Mouse (Mus musculus) hindbrain, embryonic 10.5 days (tissue): ENCODE results near the gene Cabp2. TPM values are rescaled to one million over a fixed set of nuclear protein-coding genes. Genes with fewer than 3 reads are reported as not detected.

Experiments
- DNase-seq: peaks from one replicate; pipeline ENCODE4 v3.0.0-alpha.2; 2017; ENCODE audit warnings: low spot score
- H3K27ac ChIP-seq: fragments of 300-500 bp; sonication (generic); 2 replicates; pipeline ENCODE4 v1.5.1; 2016; ENCODE audit warnings: mild to moderate bottlenecking, moderate library complexity
- H3K27me3 ChIP-seq: fragments of 300-500 bp; sonication (generic); 2 replicates; pipeline ENCODE4 v1.6.1; 2016; ENCODE audit warnings: mild to moderate bottlenecking; ENCODE audit not compliant: poor library complexity, insufficient read depth, severe bottlenecking
- H3K36me3 ChIP-seq: fragments of 300-500 bp; sonication (generic); 2 replicates; pipeline ENCODE4 v1.6.1; 2016; ENCODE audit warnings: mild to moderate bottlenecking, moderate library complexity
- H3K4me1 ChIP-seq: fragments of 300-500 bp; sonication (generic); replicated peaks from 2 replicates; pipeline ENCODE4 v1.6.1; 2016; ENCODE audit warnings: mild to moderate bottlenecking
- H3K4me3 ChIP-seq: fragments of 300-500 bp; sonication (generic); 2 replicates; pipeline ENCODE4 v1.5.1; 2016; ENCODE audit warnings: mild to moderate bottlenecking, moderate library complexity
- H3K9me3 ChIP-seq: fragments of 300-500 bp; sonication (generic); 2 replicates; pipeline ENCODE4 v1.6.1; 2016; ENCODE audit warnings: mild to moderate bottlenecking, moderate library complexity
- WGBS: fragments of 180-500 bp; shearing (Covaris S2); methylation state at CpG from one replicate; pipeline ENCODE4 v1.1.7; 2016; 5-methylcytosine and 5-hydroxymethylcytosine counted together
- polyA plus RNA-seq: library from polyadenylated mRNA; unstranded; fragments of >200 nt; fragmentation: Nextera tagmentation; extraction: Ambion mirVana; gene quantifications from 2 replicates; pipeline ENCODE4 v1.2.1, GENCODE M21; 2016

Gene Cabp2
- polyA plus RNA-seq, 1 experiment from 2014 or later, result not detected

DNA sequence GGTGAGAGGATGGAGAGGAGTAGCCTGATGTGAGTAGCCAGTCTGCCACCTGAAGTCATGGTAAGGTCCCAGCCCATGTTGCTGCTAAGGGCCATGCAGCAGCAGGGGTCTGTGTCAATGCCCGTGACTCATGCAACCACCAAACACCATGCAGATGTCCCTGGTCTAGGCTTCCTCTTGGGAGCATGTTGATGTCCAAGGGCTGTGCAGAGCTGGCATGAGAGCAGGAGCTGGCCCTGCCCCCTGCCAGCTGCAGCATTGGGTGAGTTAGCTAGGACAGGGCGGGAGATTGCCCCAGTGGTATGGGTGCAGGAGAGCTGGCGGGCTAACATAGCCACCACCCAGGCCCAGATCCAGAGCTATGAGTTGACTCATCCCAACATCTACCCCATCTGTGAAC lies 9.1 kb downstream of the Cabp2 start:
- no peak for DNase-seq
- Histone ChIP-seq H3K4me3 (no peak overlapping the region), H3K9me3 (no peaks in the 10 kb centered on the region), H3K27me3 (peaks cover 8% of the 10 kb centered on the region; the same call in 1 of the 2 replicates), H3K4me1 (no peaks in the 10 kb centered on the region), H3K27ac (no peak overlapping the region), H3K36me3 (no peaks in the 10 kb centered on the region)
- 89% methylated on average over 3 of the region's 3 CpGs for WGBS

DNA sequence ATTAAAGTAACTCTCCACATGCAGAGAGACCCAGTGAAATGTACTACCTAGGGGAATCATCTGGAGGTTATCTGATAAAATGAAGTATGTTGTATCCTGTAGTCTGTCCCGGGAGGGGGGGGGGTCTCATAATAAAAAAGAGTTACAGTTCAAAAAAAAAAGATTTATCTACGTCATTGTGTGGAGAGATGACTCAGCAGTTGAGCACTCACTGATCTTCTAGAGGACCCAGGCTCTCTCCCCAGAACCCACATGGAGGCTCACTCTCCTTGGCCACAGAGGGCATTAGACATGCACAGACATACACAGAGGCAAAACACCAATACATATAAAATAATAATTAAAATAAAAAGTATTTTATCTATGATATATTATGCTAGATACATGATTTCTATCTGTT lies 10.0 kb downstream of the Cabp2 start:
- no peak overlapping the region for H3K27ac ChIP-seq
- peaks cover 8% of the 10 kb centered on the region; the same call in 1 of the 2 replicates for H3K27me3 ChIP-seq
- no peaks in the 10 kb centered on the region for H3K36me3 ChIP-seq
- peaks cover 6% of the 10 kb centered on the region for H3K4me1 ChIP-seq
- no peak overlapping the region for H3K4me3 ChIP-seq
- no peak for DNase-seq
- WGBS, result 79% methylated on average over 2 of the region's 2 CpGs
- no peaks in the 10 kb centered on the region for H3K9me3 ChIP-seq

DNA sequence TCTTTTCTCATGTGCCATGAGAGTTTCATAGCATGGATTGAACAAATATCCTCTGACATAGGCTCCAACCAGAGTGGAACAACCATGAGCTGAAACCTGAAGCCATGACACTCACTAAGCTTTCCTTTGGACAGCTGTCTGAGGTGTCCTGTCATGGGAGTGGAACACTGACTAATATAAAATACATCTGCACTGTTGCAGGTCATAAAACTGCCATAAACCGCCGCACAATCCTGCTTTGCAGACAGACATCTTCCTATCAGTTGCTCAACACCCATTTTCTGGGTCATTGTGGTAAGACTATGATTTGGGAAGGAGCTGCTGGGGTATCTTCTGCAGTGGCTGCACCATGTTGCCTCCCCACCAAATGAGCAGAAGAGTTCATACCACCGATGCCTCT lies 11.4 kb downstream of the Cabp2 start:
- no peaks in the 10 kb centered on the region for H3K9me3 ChIP-seq
- H3K27ac ChIP-seq, result no peak overlapping the region
- H3K36me3 ChIP-seq, result no peaks in the 10 kb centered on the region
- H3K4me3 ChIP-seq, result no peak overlapping the region
- no peak for DNase-seq
- H3K27me3 ChIP-seq, result peaks cover 8% of the 10 kb centered on the region; the same call in 1 of the 2 replicates
- 90% methylated on average over 3 of the region's 3 CpGs for WGBS
- H3K4me1 ChIP-seq, result peaks cover 14% of the 10 kb centered on the region

DNA sequence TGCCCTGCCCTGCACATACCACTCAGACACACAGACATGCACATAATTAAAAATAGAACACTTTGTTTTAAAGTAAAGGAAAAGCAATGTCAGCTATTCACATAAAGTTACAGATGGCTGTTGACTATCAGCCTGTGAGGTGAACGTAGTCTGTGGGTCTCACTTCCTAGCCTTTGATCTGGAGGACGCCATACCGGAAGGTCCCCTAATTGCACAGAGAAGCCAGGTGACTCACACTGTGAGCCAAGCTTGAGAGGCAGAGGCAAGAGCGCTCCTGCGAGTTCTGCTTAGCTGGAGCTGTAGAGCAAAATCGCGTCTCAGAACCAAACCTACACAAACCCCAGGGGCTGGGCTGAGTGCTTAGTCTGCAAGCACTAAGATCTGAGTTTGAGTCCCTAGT lies 12.4 kb downstream of the Cabp2 start:
- 74% methylated on average over 7 of the region's 7 CpGs for WGBS
- Histone ChIP-seq H3K4me1 (peaks cover 24% of the 10 kb centered on the region), H3K27me3 (peaks cover 13% of the 10 kb centered on the region), H3K4me3 (no peak overlapping the region), H3K36me3 (no peaks in the 10 kb centered on the region), H3K9me3 (no peaks in the 10 kb centered on the region), H3K27ac (no peak overlapping the region)
- no peak for DNase-seq

DNA sequence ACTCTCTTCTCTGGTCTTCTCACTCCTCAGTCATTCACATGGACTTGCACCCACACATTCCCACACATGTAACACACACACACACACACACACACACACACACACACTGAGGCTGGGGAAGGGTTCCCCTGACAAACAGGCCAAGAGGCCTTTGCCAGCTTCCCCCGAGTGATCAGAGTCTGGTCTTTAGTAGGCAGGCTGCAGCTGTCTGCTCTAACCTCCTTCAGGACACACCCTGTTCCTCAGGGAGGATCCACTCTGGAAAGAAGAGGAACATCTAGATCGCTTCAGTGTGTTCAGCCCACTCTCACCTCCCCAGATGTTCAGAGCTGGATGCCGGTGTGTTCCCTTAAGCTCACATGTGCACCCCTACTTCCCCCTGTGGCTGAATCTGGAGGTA lies 13.0 kb downstream of the Cabp2 start:
- no peak overlapping the region for H3K4me3 ChIP-seq
- H3K27ac ChIP-seq, result no peak overlapping the region
- H3K27me3 ChIP-seq, result peaks cover 17% of the 10 kb centered on the region
- WGBS, result 85% methylated on average over 3 of the region's 3 CpGs
- H3K4me1 ChIP-seq, result peaks cover 30% of the 10 kb centered on the region
- no peaks in the 10 kb centered on the region for H3K36me3 ChIP-seq
- DNase-seq, result no peak
- H3K9me3 ChIP-seq, result no peaks in the 10 kb centered on the region

DNA sequence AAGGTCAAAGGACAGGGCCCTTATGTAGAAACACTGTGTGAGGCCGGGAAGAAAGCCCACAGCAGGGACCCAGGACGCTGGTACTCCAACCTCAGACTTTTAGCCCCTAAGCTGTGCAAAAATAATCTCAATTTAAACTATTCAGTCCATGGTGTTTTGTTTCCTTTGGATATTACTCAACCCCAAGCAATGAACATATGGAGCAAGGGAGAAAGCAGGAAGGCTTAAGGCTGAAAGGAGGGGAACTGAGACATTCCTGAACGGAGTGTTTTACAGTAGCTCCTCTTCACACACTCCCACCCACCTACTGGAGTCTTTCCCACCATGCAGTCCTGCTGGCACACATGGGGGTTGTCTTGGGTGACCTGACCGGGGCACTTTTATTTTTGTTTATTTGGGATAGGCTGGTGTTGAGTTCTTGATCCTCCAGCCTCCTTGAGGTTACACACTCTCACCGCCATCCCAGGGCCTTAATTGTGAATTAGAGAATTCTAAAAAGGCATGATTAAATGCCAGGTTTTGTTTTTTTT lies 13.5 kb downstream of the Cabp2 start:
- H3K27ac ChIP-seq, result no peak overlapping the region
- no peak overlapping the region for H3K4me3 ChIP-seq
- H3K9me3 ChIP-seq, result no peaks in the 10 kb centered on the region
- H3K36me3 ChIP-seq, result no peaks in the 10 kb centered on the region
- 78% methylated on average over 5 of the region's 5 CpGs for WGBS
- peaks cover 21% of the 10 kb centered on the region for H3K27me3 ChIP-seq
- peaks cover 34% of the 10 kb centered on the region for H3K4me1 ChIP-seq
- DNase-seq, result no peak

DNA sequence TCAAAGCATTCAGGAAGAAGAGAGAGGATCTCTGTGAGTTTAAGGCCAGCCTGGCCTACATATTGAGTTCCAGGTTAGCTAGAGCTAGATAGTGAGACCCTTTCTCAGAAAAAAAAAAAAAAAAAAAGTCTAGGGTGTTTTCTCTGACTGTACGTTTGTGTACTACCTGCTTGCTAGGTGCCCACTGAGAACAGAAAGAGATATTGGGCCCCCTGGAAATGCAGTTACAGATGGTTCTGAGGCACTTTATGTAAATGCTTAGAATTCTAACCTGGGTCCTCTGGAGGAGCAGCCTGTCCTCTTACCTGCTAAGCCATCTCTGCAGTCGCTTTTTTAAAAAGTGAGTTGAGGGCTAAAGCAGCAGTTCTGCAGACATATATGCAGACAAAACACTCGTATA lies 14.4 kb downstream of the Cabp2 start:
- no peak for DNase-seq

DNA sequence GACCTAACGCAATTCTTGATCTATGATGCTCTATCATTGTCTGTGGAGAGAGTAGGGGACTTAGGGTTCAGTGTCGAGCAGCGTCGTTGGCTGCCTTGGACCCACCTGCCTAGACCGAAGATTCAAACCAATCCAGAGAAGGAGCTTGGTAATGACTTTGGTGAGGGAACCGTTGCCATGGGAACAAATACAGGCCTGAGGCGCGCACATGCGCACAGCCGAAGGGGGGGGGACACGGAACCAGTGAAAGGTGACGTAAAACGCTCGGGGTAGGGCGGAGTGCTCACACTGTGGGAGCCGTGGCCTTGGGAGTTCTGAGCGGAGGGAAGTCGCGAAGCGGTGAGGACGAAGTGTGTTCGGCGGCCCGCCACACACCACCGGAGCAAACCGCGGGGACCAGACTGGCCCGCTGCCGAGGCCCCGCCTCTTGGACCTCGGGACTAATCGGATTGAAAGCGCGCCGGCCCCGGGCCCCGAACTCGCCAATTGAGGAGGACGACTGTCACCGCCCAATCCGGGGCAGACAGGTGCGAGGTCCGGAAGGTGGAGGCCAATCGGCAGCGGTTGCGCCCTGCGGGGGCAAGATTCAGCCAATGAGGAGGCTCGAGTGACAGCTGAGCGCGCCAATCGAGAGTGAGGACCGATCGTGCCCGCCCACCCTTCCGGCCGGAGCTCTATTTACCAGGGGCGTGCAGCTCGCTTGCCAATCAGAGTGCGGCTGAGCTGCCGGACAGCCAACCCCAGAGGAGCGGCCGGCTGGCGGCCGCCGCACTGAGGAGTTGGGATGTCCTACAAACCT lies 15.5 kb downstream of the Cabp2 start, which contains the start of gene Cdk2ap2:
Gene Cdk2ap2, plus strand, starts transcription at position 541 of the 799 bp plus-strand sequence.
- peaks cover 37% of the 10 kb centered on the region for H3K27me3 ChIP-seq
- H3K4me3 ChIP-seq, result peak within 1 kb of the TSS; percentile 78
- DNase-seq, result peak; percentile 100
- H3K36me3 ChIP-seq, result no peaks in the 10 kb centered on the region
- WGBS, result under 1% methylated on average over 65 of the region's 65 CpGs
- no peaks in the 10 kb centered on the region for H3K9me3 ChIP-seq
- H3K4me1 ChIP-seq, result peaks cover 54% of the 10 kb centered on the region
- peak within 1 kb of the TSS; percentile 94 for H3K27ac ChIP-seq

More for the DNA sequence above, 14.4 kb downstream of the Cabp2 start:
- Histone ChIP-seq H3K27me3 (peaks cover 27% of the 10 kb centered on the region), H3K9me3 (no peaks in the 10 kb centered on the region), H3K36me3 (no peaks in the 10 kb centered on the region), H3K4me3 (peak overlapping the region; percentile 78; the same call in 1 of the 2 replicates), H3K27ac (peak overlapping the region; percentile 94; the same call in 1 of the 2 replicates), H3K4me1 (peaks cover 44% of the 10 kb centered on the region)
- 68% methylated on average over 3 of the region's 3 CpGs for WGBS

DNA sequence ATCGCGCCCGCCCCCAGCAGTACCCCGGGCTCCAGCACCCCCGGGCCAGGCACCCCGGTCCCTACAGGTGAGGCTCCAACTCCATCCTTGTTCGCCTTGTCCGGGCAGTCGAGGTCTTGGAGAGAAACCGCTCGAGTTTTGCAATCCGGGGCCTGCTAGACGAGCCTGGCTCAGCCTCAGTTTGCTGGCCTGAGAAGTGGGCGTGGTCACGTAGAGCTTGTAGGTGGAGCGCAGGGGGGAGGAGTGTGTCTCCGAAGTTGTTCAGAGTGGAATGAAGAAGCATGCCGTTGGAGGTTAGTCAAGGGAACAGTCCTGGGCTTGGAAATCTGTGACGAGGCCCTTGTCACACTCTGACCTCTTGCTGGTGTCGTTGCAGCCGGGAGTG lies 16.1 kb downstream of the Cabp2 start:
- peak overlapping the region; percentile 94 for H3K27ac ChIP-seq
- peak overlapping the region; percentile 78 for H3K4me3 ChIP-seq
- no peaks in the 10 kb centered on the region for H3K9me3 ChIP-seq
- H3K27me3 ChIP-seq, result peaks cover 43% of the 10 kb centered on the region
- H3K36me3 ChIP-seq, result no peaks in the 10 kb centered on the region
- peaks cover 59% of the 10 kb centered on the region for H3K4me1 ChIP-seq
- no peak for DNase-seq
- WGBS, result 2% methylated on average over 21 of the region's 21 CpGs

DNA sequence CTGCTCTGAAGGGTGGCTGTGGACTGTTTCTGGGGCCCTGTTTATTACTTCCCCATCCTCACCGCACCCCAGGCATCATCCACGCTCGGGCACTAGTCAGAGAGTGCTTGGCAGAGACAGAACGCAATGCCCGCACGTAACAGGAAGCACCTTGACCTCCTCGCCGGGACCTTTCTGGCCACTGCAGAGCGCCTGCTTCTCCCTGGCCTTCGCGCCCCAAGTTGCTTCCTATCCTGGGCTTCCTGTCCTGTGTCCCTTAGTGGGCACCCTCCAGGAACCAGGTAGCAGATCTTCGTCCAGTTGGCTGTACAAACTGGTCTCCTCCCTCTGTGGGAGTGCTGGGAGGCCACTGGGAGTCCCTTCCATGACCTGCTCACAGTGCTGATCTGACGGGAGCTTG lies 17.0 kb downstream of the Cabp2 start:
- H3K36me3 ChIP-seq, result no peaks in the 10 kb centered on the region
- H3K9me3 ChIP-seq, result no peaks in the 10 kb centered on the region
- H3K4me3 ChIP-seq, result peak overlapping the region; percentile 78; the same call in 1 of the 2 replicates
- no peak for DNase-seq
- WGBS, result 92% methylated on average over 13 of the region's 13 CpGs
- H3K27ac ChIP-seq, result no peak overlapping the region
- peaks cover 53% of the 10 kb centered on the region for H3K27me3 ChIP-seq
- peaks cover 59% of the 10 kb centered on the region for H3K4me1 ChIP-seq

DNA sequence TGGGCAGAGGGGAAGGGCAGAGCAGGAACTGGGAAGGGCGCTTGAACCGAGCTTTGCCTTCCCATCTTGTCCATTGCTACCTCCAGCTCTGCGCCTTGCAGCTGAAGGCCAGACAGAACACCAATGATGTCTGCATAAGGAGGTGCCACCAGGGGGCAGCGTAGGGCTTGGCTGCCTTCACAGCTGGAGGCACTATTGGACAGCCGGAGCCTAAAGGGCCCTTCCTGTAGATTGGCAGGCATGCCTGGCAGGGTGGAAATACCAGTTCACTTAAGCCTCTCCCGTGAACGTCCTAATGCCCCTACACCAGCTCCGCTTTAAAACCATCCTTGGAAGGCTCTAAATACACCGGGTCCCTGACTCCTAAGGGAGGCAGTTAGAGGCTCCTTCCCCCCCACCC lies 17.7 kb downstream of the Cabp2 start:
- peaks cover 59% of the 10 kb centered on the region for H3K4me1 ChIP-seq
- 14% methylated on average over 9 of the region's 9 CpGs for WGBS

DNA sequence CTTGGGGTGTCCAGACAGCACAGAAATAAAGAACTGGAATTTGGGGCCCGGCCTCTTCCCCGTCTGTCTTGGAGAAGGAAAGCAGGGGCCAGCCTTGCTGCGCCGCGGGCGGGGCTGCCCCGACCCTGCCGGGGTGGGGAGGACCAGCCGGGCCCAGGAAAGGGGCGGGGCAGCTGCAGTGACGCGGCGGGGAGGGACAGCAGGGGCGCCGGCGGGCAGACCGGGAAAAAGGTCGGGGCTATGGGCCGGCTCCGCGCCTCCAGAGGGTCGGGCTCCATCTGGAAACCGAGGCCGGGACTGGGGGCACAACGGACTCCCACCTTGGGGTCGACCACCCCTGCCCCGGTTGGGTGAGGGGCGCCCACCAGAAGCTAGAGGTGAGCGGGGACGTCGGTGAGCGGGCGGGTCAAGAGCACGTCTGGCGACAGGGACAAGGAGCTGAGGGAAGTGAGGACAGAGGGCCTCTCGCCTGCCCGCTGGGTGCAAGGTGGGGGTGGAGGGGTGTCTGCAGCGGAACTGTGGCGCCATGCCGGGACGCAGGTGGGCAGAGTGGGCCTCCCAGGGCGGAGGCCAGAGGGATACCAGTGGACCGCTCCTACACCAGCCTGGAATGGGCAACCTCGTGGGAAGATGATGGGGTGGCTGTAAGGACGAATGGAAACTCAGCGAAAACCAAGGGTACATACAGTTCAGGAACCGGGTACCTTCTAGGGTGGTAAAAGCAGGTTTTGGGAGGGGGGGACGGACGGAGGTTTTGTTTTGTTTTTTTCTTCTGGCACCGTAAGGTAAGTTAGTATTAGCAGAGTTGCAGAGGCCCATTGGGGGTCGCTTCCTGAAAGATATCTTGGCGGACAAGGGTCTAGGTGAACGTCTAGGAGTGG lies 18.7 kb downstream of the Cabp2 start, which contains the start of gene Pitpnm1:
Gene Pitpnm1, plus strand, starts transcription at position 162 of the 881 bp plus-strand sequence.
- Histone ChIP-seq H3K27me3 (peaks cover 55% of the 10 kb centered on the region), H3K27ac (peak within 1 kb of the TSS; percentile 77), H3K4me1 (peaks cover 59% of the 10 kb centered on the region), H3K36me3 (no peaks in the 10 kb centered on the region), H3K9me3 (no peaks in the 10 kb centered on the region), H3K4me3 (peak within 1 kb of the TSS; percentile 63)
- WGBS, result under 1% methylated on average over 53 of the region's 53 CpGs
- DNase-seq, result peak; percentile 52

More for the DNA sequence above, 17.7 kb downstream of the Cabp2 start:
- DNase-seq, result peak; percentile 86
- peaks cover 58% of the 10 kb centered on the region for H3K27me3 ChIP-seq
- peak overlapping the region; percentile 63 for H3K4me3 ChIP-seq
- H3K36me3 ChIP-seq, result no peaks in the 10 kb centered on the region
- no peak overlapping the region; the same call in 1 of the 2 replicates for H3K27ac ChIP-seq
- H3K9me3 ChIP-seq, result no peaks in the 10 kb centered on the region
